Mouse (Mus musculus) ES-Bruce4 (cell line): ENCODE measurements around the gene Itk. TPM values are rescaled to one million over a fixed set of nuclear protein-coding genes. Genes with fewer than 3 reads are reported as not detected.

ENCODE experiments used
- H3K27ac ChIP-seq: 2 replicates; pipeline ENCODE4 v1.5.1; 2012; ENCODE audit warnings: low read length, inconsistent platforms; ENCODE audit not compliant: insufficient read depth
- H3K27me3 ChIP-seq: 2 replicates; pipeline ENCODE4 v1.6.1; 2012; ENCODE audit warnings: mild to moderate bottlenecking, low read length, inconsistent platforms; ENCODE audit not compliant: control insufficient read depth, poor library complexity, insufficient read depth, severe bottlenecking
- H3K36me3 ChIP-seq: 2 replicates; pipeline ENCODE4 v1.6.1; 2012; ENCODE audit warnings: inconsistent platforms, mild to moderate bottlenecking, low read length, moderate library complexity; ENCODE audit not compliant: control insufficient read depth, poor library complexity, insufficient read depth, severe bottlenecking
- H3K4me1 ChIP-seq: one replicate; pipeline ENCODE4 v1.8.1; 2011; ENCODE audit warnings: low read length; ENCODE audit not compliant: control insufficient read depth, insufficient read depth
- H3K4me3 ChIP-seq: 2 replicates; pipeline ENCODE4 v1.5.1; 2011; ENCODE audit warnings: low read depth, mild to moderate bottlenecking, low read length
- H3K9ac ChIP-seq: 2 replicates; pipeline ENCODE4 v1.6.1; 2012; ENCODE audit warnings: low read depth, mild to moderate bottlenecking, inconsistent platforms; ENCODE audit not compliant: poor library complexity, severe bottlenecking
- H3K9me3 ChIP-seq: replicated peaks from 2 replicates; pipeline ENCODE4 v1.6.1; 2012; ENCODE audit warnings: mild to moderate bottlenecking, low read length, inconsistent platforms; ENCODE audit not compliant: control insufficient read depth, poor library complexity, insufficient read depth, severe bottlenecking
- CTCF ChIP-seq: IDR thresholded peaks from one replicate; pipeline ENCODE4 v1.8.1; 2011; ENCODE audit warnings: low read depth, low read length
- EP300 ChIP-seq: IDR thresholded peaks from 2 replicates; pipeline ENCODE4 v1.6.1; 2011; ENCODE audit warnings: low read depth, low read length; ENCODE audit not compliant: insufficient read depth
- POLR2A ChIP-seq: IDR thresholded peaks from one replicate; pipeline ENCODE4 v1.8.1; 2011; ENCODE audit warnings: low read length; ENCODE audit not compliant: insufficient read depth
- polyA plus RNA-seq: library from polyadenylated mRNA; stranded (reverse); fragments of >200 nt; gene quantifications from 2 replicates; pipeline ENCODE4 v1.2.4, GENCODE M21; 2011; ENCODE audit warnings: low read depth; ENCODE audit not compliant: missing spikeins, insufficient read depth, insufficient read length

The Itk gene
- polyA plus RNA-seq, 1 experiment: not detected

GRCm38 (mm10) chr11:46377316-46377715, 12.0 kb downstream of the Itk start:
- no peak overlapping the region for H3K9ac ChIP-seq
- H3K27me3 ChIP-seq: no peaks in the 10 kb centered on the region
- H3K4me3 ChIP-seq: no peak overlapping the region
- H3K9me3 ChIP-seq: no peaks in the 10 kb centered on the region
- H3K27ac ChIP-seq: no peak overlapping the region
- no peaks in the 10 kb centered on the region for H3K4me1 ChIP-seq
- no peaks in the 10 kb centered on the region for H3K36me3 ChIP-seq
- TF ChIP-seq EP300 (no peak), POLR2A (no peak), CTCF (no peak)

GRCm38 (mm10) chr11:46375015-46375414, 14.3 kb downstream of the Itk start:
- no peaks in the 10 kb centered on the region for H3K36me3 ChIP-seq
- H3K4me1 ChIP-seq: no peaks in the 10 kb centered on the region
- H3K4me3 ChIP-seq: no peak overlapping the region
- no peaks in the 10 kb centered on the region for H3K27me3 ChIP-seq
- no peak for TF ChIP-seq CTCF
- TF ChIP-seq POLR2A: no peak
- TF ChIP-seq EP300: no peak
- H3K9ac ChIP-seq: no peak overlapping the region
- no peaks in the 10 kb centered on the region for H3K9me3 ChIP-seq
- H3K27ac ChIP-seq: no peak overlapping the region

GRCm38 (mm10) chr11:46373071-46374030, 16.0 kb downstream of the Itk start:
- Histone ChIP-seq H3K36me3 (no peaks in the 10 kb centered on the region), H3K9me3 (no peaks in the 10 kb centered on the region), H3K27ac (no peak overlapping the region), H3K27me3 (no peaks in the 10 kb centered on the region), H3K4me1 (no peaks in the 10 kb centered on the region), H3K9ac (no peak overlapping the region), H3K4me3 (no peak overlapping the region)
- no peak for TF ChIP-seq CTCF
- TF ChIP-seq POLR2A: no peak
- no peak for TF ChIP-seq EP300

- Histone ChIP-seq H3K27me3 (no peaks in the 10 kb centered on the region), H3K4me3 (no peak overlapping the region), H3K36me3 (no peaks in the 10 kb centered on the region), H3K9me3 (no peaks in the 10 kb centered on the region), H3K9ac (no peak overlapping the region), H3K27ac (no peak overlapping the region), H3K4me1 (no peaks in the 10 kb centered on the region)
- no peak for TF ChIP-seq CTCF
- no peak for TF ChIP-seq EP300
- no peak for TF ChIP-seq POLR2A
Measured at GRCm38 (mm10) chr11:46372331-46372953, 16.9 kb downstream of the Itk start.

- Histone ChIP-seq H3K4me1 (no peaks in the 10 kb centered on the region), H3K9ac (no peak overlapping the region), H3K27me3 (no peaks in the 10 kb centered on the region), H3K27ac (no peak overlapping the region), H3K4me3 (no peak overlapping the region), H3K9me3 (no peaks in the 10 kb centered on the region), H3K36me3 (no peaks in the 10 kb centered on the region)
- TF ChIP-seq CTCF: no peak
- TF ChIP-seq EP300: no peak
- TF ChIP-seq POLR2A: no peak
Measured at GRCm38 (mm10) chr11:46371250-46371649, 18.1 kb downstream of the Itk start.

- Histone ChIP-seq H3K4me3 (no peak overlapping the region), H3K27me3 (no peaks in the 10 kb centered on the region)
Measured at GRCm38 (mm10) chr11:46370457-46370856, 18.9 kb downstream of the Itk start.

More at GRCm38 (mm10) chr11:46370457-46370856, 18.9 kb downstream of the Itk start:
- no peaks in the 10 kb centered on the region for H3K9me3 ChIP-seq
- no peak for TF ChIP-seq POLR2A
- no peak overlapping the region for H3K27ac ChIP-seq
- H3K4me1 ChIP-seq: no peaks in the 10 kb centered on the region
- no peak overlapping the region for H3K9ac ChIP-seq
- no peaks in the 10 kb centered on the region for H3K36me3 ChIP-seq
